8 mouse cellular contexts compared by ENCODE assay signal in genomic region chr1:18012941-18013340, GRCm38 (mm10).
DNase-seq lines count a peak whose midpoint lies in the region; ATAC-seq and TF ChIP-seq lines count a peak whose summit lies in the region.
"Not testable (repeated sequence)": the region's sequence is repeated elsewhere in the genome, so short reads cannot be mapped to it uniquely, and the experiment has no call there.

No protein-coding gene starts in this region.

- DNase-seq in adrenal gland, postnatal 14 days: peak; percentile 9
- DNase-seq in embryo, embryonic 11.5 days (ENCODE audit: low read depth, low spot score): peak; percentile 3
- peak; percentile 3 for DNase-seq in hindlimb bud, embryonic 11.5 days (ENCODE audit: extremely low spot score, low read depth, low spot score)
- DNase-seq in left cerebral cortex, adult 2 months (ENCODE audit: extremely low spot score in 1 of 2, low spot score in 2 of 2); stomach, postnatal 0 days (ENCODE audit: low spot score): not testable (repeated sequence)
- DNase-seq in lung, postnatal 36 days: peak; percentile 2

- not testable (repeated sequence) for H3K4me1 ChIP-seq in E14TG2a.4 (replicated peaks; ENCODE audit: low read depth, low read length); stomach, postnatal 0 days (replicated peaks; ENCODE audit: control insufficient read depth, insufficient read depth)

- H3K4me3 ChIP-seq in E14TG2a.4 (replicated peaks; ENCODE audit: low read length); left cerebral cortex, adult 2 months; stomach, postnatal 0 days (ENCODE audit: low read depth, low read length): not testable (repeated sequence)

- intact Hi-C loops in left cerebral cortex, adult 2 months (cut with DNase I): not testable (repeated sequence)

- H3K27ac ChIP-seq in left cerebral cortex, adult 2 months; stomach, postnatal 0 days (replicated peaks): not testable (repeated sequence)

- peak; percentile 37; the same call in 1 of the 2 replicates for ATAC-seq in granulocyte monocyte progenitor cell, adult 5-6 weeks (replicated peaks; ENCODE audit: poor library complexity, severe bottlenecking)
- ATAC-seq in stomach, postnatal 0 days (ENCODE audit: low FRiP score, low TSS enrichment): not testable (repeated sequence)

- not testable (repeated sequence) for H3K4me2 ChIP-seq in stomach, postnatal 0 days (replicated peaks; ENCODE audit: low read depth)

- H3K36me3 ChIP-seq in E14TG2a.4 (ENCODE audit: insufficient read depth, low read length); stomach, postnatal 0 days (ENCODE audit: control insufficient read depth, insufficient read depth, low read length): not testable (repeated sequence)

- peak; percentile 43 for TF ChIP-seq CTCF in E14TG2a.4 (conservative IDR thresholded peaks at IDR 0.05; ENCODE audit: low read length)
- TF ChIP-seq CTCF in left cerebral cortex, adult 2 months (IDR thresholded peaks at IDR 0.05): peak; percentile 46
- TF ChIP-seq CTCF in stomach, postnatal 0 days (IDR thresholded peaks at IDR 0.05; ENCODE audit: low read depth): peak; percentile 64

- not testable (repeated sequence) for TF ChIP-seq EP300 in stomach, postnatal 0 days (optimal IDR thresholded peaks at IDR 0.05)

- H3K9me3 ChIP-seq in E14TG2a.4 (ENCODE audit: low read length); stomach, postnatal 0 days (ENCODE audit: control insufficient read depth, low read length): not testable (repeated sequence)

- H3K9ac ChIP-seq in stomach, postnatal 0 days (ENCODE audit: low read length): not testable (repeated sequence)

- not testable (repeated sequence) for H3K27me3 ChIP-seq in E14TG2a.4 (ENCODE audit: insufficient read depth, low read length); stomach, postnatal 0 days (ENCODE audit: control insufficient read depth, insufficient read depth, low read length)
